Mouse (Mus musculus) lung, adult 18-20 months (tissue): ENCODE results near the gene Rtn2.
"Not testable (repeated sequence)": the region's sequence is repeated elsewhere in the genome, so short reads cannot be mapped to it uniquely, and the experiment has no call there.

ENCODE experiments used
- DNase-seq, 2 experiments: peaks; one replicate each; pipeline ENCODE4 v3.0.0; 2022; ENCODE audit warnings: mixed read lengths in 2 of 2

Gene Rtn2

DNA sequence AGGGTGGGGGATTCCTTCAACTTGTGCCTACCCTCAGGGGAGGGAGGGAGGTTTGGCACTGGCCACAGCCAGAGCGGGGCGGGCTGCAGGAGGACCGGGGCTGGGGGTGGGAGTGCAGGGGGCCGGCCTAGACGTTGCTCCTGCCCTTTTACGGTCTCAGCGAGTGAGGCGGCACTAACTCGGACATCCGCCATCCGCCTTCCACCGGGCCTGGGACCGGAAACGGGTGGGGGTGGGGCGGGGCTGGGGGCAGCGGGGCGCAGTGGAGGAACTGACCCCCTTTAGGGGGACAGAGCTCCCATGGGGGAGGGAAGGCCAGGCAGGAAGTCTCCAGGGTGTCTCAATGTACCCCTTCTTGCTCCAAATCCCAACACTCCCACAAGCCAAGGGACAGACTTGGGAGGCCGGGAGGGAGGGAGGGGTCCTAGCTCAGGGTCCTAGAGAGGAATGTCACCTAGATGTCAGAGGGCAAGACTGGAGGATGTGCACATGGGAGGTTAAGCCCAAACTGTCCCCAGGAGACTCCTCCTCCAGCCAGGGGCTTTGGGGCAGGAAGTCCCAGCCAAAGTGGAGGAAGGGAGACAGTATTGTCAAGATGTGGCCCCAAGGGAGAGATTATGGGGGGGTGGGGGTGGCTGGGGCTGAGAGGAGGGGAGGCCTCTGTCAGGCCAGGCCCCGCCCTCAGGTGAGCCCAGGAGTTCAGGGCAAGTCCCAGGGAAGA is 12.5 kb upstream of the Rtn2 start:
- peak; percentile 78 to 86 for DNase-seq

DNA sequence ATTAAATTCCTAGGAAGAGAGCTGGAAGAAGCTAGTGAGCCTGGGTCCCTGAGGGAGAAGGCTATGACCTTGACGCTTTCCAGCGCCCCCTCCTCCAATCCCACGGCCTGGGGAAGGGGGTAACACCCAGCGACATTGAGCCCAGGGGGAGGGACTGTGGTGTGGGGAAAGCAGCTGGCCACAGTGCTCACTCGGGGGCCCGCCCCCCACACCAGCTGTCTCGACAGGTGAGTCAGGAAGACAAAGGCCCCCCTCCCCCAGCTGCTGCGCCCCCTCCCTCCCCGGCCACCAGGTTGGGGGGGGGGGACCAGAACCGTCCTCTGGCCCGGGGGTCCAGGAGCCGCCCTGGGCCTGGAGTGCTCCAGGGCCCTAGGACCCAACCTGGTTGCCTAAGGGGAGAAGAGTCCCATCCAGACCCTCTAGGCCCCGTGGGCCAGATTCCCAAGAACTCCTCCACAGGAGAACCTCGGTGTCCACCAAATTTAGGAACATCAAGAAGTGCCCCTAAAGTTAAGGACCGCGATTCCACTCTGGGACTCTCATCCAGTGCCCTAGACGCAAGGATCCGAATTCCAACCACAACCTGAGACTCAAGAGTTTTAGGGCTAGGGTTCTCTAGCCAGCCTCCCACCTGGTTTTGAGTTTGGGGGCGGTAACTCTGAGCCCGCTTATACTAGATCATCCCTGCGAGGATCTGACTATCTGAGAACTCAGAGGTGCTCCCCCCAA is 11.8 kb upstream of the Rtn2 start:
- peak in 1 of 2 experiments; percentile 47 for DNase-seq

GRCm38 (mm10) chr7:19271238-19272172 is 10.9 kb upstream of the Rtn2 start, which contains the start of gene Vasp:
Gene Vasp, minus strand, starts transcription at chr7:19271817.
- DNase-seq, result peak; percentile 91

DNA sequence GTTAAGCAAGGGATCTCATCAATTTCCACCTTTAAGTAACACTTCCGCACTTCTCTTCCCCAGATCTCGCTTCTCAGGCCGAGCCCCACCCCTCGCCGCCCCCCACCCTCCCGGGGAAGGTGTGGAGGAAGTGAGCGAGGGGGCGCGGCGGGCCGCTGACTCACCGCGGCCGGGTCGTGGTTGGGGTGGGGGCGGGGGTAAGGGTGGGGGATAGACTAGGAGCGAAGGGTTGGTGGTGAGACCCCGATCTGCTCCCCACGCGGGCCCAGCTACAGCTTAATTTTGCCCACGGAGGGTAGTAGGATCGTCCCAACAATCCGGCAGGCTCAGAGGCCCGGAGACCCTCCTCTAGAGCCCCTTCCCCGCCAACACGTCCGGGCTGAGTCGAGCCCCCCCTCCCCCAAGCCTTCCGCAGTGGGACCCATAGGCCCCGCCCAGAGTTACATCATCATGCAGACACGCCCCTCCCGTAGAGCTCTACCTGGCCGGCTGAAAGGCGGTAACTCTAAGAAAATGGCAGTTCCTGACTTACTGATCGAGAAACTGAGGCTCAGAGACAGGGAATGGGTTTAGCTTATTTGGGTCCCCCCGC is 10.2 kb upstream of the Rtn2 start:
- peak; percentile 84 to 88 for DNase-seq

DNA sequence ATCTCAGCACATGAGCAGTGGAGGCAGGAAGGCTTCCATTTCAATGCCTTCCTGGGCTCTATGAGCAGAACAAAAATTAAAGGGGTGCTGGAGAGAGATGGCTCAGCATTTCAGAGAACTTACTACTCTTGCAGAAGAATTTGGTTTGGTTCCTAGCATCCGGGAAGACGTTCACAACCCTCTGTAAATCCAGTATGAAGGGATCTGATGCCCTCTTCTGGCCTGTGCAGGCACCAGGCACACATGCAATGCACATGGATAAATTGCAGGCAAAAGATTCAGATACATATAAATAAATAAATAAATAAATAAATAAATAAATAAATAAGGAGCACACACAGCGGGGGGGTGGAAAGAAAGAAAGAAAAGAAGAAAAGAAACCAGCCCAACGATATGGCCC is 6.2 kb upstream of the Rtn2 start:
- no peak for DNase-seq

- no peak for DNase-seq
Observed at GRCm38 (mm10) chr7:19279052-19279451, 3.4 kb upstream of the Rtn2 start.

- DNase-seq, result no peak
Observed at GRCm38 (mm10) chr7:19279581-19280114, 2.8 kb upstream of the Rtn2 start, which contains the start of gene Ppm1n. Gene Ppm1n, minus strand, starts transcription at chr7:19280064.

- not testable (repeated sequence) for DNase-seq
Observed at GRCm38 (mm10) chr7:19281680-19282304, 632 bp upstream of the Rtn2 start.

GRCm38 (mm10) chr7:19282791-19283405 is 474 bp downstream of the Rtn2 start:
- peak in 1 of 2 experiments; percentile 68 for DNase-seq

GRCm38 (mm10) chr7:19283406-19283804 is 981 bp downstream of the Rtn2 start:
- no peak for DNase-seq

- peak in 1 of 2 experiments; percentile 37 for DNase-seq
Observed at GRCm38 (mm10) chr7:19284763-19285162, 2.3 kb downstream of the Rtn2 start.

- DNase-seq, result peak in 1 of 2 experiments; percentile 53
Observed at GRCm38 (mm10) chr7:19290969-19291596, 8.7 kb downstream of the Rtn2 start.

DNA sequence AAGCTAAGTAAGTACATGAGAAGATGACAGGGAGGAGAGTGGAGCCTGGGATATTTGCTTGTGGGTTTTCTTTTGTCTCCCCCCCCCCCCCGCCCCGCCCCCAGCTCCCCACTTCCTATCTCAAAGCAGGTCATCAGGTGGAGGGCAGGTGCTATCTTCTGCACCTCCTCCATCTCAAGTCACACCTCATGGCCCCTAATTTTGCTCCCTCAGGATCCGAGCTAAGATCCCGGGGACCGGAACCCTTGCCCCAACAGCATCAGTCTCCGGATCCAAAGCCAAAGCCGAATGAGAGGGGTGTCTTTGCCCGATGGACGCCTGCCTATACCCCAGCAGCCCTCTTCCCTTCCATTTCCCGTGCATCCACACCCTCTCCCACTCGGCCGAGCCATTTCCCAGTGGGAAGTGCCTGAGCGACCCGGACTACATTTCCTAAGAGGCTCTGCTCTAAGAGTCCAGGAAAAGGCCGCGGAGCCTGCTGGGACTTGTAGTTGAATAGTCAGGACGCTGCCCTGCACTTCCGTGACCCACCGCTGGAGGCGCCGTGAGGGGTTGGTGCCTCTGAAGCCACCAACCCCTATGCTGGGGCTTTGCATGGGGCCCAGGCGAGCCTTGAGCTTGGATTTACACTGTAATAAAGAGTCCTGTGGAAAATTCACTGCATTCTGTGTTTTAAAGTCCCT is 13.2 kb downstream of the Rtn2 start:
- DNase-seq, result peak; percentile 95 to 97

GRCm38 (mm10) chr7:19297034-19297433 is 14.6 kb downstream of the Rtn2 start:
- no peak for DNase-seq

DNA sequence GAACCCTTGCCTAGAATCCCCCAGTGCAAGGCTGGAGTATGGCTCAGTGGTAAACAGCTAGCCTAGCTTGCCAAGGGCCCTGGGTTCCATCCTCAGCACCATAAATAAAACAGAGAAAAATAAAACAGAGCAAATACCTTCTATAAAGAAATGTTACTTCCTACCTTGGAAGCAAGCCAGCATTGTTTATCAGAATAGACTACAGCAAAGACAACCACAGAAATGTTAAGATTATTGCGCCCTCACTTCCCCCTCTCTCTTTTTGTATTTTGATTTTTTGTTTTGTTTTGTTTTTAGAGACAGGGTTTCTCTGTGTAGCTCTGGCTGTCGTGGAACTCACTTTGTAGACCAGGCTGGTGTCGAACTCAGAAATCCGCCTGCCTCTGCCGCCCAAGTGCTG is 15.4 kb downstream of the Rtn2 start:
- no peak for DNase-seq

DNA sequence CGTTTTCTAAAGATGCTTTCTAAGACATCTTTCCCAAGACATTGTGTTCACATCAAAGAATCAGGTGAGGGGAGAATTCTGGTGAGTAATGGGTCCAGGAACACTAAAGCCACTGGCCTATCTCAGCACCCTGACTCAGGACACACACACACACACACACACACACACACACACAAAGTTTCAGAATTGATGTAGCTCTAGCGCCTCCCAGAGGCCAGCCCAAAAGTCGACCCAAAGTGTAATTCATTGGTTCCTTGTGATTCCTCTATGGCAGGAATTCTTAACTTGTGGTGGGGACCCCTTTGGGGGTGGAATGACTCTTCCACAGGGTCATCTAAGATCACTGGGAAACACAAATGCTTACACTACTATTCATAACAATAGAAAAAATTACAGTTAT is 16.8 kb downstream of the Rtn2 start:
- DNase-seq, result no peak

DNA sequence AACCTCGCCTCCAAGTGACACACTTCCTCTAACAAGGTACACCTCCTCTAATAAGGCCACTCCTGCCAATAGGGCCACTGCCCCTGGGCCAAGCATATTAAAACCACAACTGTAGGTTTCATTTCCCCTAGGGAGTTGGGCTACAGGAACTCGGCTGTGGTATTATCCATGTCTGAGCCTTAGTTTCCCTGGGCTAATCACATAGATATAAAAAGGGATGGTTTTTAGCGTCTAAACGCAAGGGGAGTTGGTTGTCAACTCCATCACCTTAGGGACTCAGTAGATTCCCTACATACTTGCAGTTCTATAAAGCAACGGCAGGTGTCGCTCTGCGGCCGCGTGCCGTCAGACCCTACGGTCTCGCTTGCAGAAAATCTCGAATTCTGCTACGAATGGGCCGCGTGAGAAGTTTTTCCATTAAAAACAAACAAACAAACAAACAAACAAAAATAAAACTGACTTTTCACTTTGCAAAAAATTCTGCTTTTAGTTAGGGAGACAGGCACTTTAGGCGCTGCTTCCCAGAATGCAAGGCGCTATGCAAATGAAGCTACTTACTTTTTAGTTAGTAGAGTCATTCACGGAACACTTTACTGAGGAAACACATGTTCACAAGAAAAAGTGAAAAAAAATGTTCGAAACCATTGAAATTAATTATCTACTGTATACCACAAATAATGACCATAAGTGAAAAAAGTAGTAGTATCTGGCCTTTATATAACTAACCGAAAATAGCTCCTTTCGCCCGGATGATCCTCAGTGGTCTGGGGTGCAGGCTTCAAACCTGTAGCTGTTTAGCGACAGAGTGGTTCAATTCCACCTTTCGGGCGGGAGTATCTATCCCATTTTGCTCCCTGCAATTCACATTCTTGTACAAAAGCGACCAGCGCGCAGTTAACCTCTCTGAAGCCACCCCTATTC is 18.3 kb downstream of the Rtn2 start:
- peak; percentile 66 to 76 for DNase-seq

DNA sequence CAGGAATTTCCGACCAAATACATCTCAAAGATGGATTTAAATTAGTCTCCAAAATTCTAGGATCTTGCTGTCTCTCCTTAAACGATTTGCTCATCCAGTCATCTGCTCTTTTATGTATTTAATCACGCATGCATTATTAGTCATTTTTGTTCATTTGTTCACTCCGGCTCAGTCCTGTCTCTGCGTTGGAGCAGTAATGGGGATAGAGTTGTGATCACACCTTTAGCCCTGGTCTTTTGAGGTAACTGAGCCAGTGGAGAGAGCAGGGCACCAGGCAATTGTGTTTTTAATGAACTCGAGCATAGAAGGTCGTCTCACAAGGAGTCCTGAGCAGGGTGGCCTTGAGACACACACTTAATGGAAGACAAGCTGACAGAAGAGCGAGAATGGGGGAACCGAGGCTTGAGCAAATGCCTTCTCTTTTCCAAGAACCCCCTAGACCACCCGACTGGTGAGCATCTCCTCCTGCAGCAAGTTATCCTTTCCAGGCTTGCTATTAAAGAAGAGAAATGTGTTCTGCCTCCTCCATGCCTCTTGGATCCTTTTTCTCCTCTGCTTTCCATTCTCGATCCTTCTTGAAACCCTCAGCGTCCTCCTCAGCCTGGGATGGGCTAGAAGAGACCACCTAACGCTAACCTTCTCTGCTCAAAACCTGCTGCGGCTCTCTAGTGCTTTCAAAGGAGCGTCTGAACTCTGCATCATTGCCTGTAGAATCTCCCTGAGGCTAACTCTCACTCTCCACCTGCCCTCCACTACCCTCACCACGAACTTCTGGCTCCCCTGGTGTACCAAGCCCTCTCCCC is 19.2 kb downstream of the Rtn2 start:
- no peak for DNase-seq
